Mouse (Mus musculus) bone marrow, adult 2 months (tissue): ENCODE data around the gene Akr1b3. TPM values are rescaled to one million over a fixed set of nuclear protein-coding genes. Genes with fewer than 3 reads are reported as not detected.

Experiments
- H3K27ac ChIP-seq: fragments of 200-500 bp; 2 replicates; pipeline ENCODE4 v1.5.1; 2012; ENCODE audit warnings: low read depth, mild to moderate bottlenecking, control low read depth, inconsistent platforms, low read length; ENCODE audit not compliant: control insufficient read depth, poor library complexity, insufficient read depth
- H3K4me1 ChIP-seq: fragments of 200-500 bp; 2 replicates; pipeline ENCODE4 v1.6.1; 2011; ENCODE audit warnings: low read length; ENCODE audit not compliant: control insufficient read depth, insufficient read depth
- H3K4me3 ChIP-seq: fragments of 200-500 bp; replicated peaks from 2 replicates; pipeline ENCODE3; 2011; ENCODE audit warnings: mild to moderate bottlenecking, low read depth, low read length, control low read depth; ENCODE audit not compliant: control insufficient read depth
- CTCF ChIP-seq: fragments of 200-500 bp; IDR thresholded peaks from 2 replicates; pipeline ENCODE4 v1.5.1; 2011; ENCODE audit warnings: low read length, control low read depth; ENCODE audit not compliant: control insufficient read depth, insufficient read depth
- POLR2A ChIP-seq: fragments of 200-500 bp; IDR thresholded peaks from 2 replicates; pipeline ENCODE4 v1.6.1; 2011; ENCODE audit warnings: low read depth, mild to moderate bottlenecking, control low read depth, low read length, borderline replicate concordance; ENCODE audit not compliant: control insufficient read depth
- WGBS: fragments of 180-500 bp; shearing (Covaris S2); methylation state at CpG from one replicate; pipeline ENCODE4 v1.1.7; 2018; 5-methylcytosine and 5-hydroxymethylcytosine counted together
- polyA plus RNA-seq: library from polyadenylated mRNA; stranded (reverse); fragments of >200 nt; gene quantifications from 2 replicates; pipeline ENCODE4 v1.2.4, GENCODE M21; 2011; ENCODE audit warnings: low replicate concordance; ENCODE audit not compliant: missing spikeins, insufficient read depth, insufficient read length

Akr1b3 gene
- polyA plus RNA-seq, 1 experiment: 76.9 TPM

DNA sequence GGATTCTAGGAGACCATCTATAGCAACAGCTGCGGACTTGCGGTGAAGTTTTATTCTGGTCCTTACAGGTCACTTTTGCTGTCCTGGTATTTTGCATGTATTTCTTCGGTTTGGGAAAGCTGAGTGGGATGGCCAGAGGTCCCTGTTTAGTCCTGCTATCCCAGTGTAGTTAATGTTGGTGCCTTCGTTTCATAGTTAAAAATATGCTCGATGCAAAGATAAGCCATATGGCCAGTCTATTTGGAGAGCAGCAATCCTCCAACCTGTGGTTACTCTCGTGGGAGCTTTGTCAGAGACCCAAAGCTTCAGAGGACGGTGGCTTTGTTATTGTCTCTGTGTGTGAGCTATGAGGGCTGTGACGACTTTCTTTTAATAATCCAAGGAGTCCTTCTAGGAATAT, 26.6 kb downstream of the Akr1b3 start:
- no peaks in the 10 kb centered on the region for H3K4me1 ChIP-seq
- TF ChIP-seq CTCF (no peak), POLR2A (no peak)
- no peak overlapping the region for H3K4me3 ChIP-seq
- 81% methylated on average over 8 of the region's 8 CpGs for WGBS
- no peak overlapping the region for H3K27ac ChIP-seq

DNA sequence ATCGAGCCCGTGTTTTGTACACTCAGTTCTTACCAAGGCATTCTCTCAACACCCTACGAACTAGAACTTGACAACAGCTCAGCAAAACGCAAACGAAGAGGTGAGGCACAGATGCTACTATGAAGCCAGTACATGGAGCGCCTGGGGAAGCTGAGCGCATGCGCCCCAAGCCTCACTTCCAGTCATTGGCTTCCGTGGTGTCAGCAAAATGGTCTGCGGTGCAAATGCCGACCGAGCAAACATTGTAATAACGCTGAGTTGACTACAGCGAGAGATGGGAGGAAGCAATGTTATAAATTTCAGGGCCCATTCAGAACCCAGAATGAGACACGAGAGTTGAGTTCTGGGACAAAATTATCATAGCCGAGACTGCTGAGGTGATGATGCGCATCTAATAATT, 27.2 kb downstream of the Akr1b3 start:
- Histone ChIP-seq H3K27ac (no peak overlapping the region), H3K4me3 (no peak overlapping the region), H3K4me1 (no peaks in the 10 kb centered on the region)
- no peak for TF ChIP-seq CTCF
- no peak for TF ChIP-seq POLR2A
- WGBS: 84% methylated on average over 17 of the region's 17 CpGs

DNA sequence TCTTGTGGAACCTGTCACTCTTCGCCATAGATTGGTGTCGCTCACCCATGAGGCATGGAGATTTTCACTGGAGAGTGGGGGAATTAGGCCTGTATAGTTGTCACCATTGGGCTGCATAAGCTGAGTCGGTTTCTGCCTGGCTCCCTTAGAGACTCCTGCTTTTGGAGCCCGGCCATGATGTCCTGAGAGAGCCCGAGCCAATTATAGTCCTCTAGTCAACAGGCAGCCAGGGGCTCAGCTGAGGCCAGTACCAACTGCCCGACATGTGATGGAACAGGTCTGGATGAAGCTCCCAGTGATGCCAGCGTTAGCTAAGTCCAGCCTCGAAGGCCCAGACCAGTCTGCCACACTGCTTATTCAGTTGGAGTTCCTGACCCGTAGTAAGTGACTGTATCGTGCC, 29.2 kb downstream of the Akr1b3 start:
- no peak for TF ChIP-seq POLR2A
- TF ChIP-seq CTCF: no peak
- WGBS: 82% methylated on average over 10 of the region's 10 CpGs
- Histone ChIP-seq H3K4me1 (no peaks in the 10 kb centered on the region), H3K27ac (no peak overlapping the region), H3K4me3 (no peak overlapping the region)

DNA sequence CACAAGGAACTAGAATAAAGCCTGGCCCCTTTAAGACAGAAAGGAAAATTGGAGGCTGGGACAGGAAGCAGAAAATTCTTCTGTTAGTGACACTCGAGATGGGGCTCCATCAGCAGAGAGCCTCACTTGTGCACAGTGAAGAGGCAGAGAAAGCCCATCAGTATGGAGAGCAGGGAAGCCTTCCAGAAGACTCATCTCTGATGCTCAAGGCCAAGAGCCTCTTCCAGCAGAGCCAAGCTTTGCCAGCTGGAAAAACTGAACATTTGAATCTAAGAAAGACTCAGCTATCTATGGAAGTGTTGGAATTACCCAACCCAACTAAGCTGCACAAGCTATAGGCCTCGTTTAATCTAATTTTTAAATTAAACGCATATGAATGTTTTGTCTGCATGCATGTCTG, 30.4 kb downstream of the Akr1b3 start:
- no peaks in the 10 kb centered on the region for H3K4me1 ChIP-seq
- 62% methylated on average over 3 of the region's 3 CpGs for WGBS

DNA sequence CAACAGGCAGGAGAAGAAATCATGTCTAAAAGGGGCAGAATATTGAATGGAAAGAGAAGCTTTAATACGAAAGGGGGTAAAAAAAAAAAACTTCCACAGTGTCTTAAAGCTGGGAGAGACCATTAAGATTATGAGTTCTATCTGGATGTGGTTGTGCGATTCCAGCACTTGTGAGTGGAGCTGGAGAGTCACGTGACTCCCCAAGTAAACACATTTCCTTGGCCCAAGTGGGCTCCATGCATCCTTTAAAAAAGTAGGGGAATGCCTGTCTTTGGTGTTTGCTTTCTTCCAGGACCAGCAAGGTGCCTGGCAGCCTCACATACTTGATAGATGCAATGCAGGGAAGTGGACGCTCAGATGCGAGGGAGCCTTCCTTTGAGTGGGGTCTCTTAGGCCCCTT, 38.9 kb downstream of the Akr1b3 start:
- Histone ChIP-seq H3K27ac (no peak overlapping the region), H3K4me3 (no peak overlapping the region), H3K4me1 (no peaks in the 10 kb centered on the region)
- TF ChIP-seq POLR2A (no peak), CTCF (no peak)
- WGBS: 76% methylated on average over 5 of the region's 5 CpGs

More for the DNA sequence above, 30.4 kb downstream of the Akr1b3 start:
- no peak overlapping the region for H3K4me3 ChIP-seq
- TF ChIP-seq POLR2A (no peak), CTCF (no peak)
- H3K27ac ChIP-seq: no peak overlapping the region

DNA sequence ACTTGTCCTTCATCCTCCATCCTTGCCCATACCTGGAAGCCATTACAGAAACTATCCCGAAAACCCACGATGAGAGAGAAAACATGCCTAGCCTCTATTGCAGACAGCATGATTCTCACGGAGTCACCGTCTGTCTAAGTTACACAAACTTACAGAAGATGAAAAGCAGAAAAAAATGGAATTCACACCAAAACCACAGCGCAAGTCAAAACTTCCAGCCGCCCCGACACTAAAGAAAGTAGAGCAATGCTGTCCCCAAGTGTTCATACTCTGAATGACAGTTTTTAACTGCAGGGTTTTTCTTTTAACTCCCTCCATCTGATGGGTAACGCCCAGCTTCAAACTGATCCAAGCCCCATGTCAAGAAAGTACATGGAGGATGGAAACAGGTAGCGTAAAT, 39.6 kb downstream of the Akr1b3 start:
- H3K4me1 ChIP-seq: no peaks in the 10 kb centered on the region
- no peak overlapping the region for H3K4me3 ChIP-seq
- no peak overlapping the region for H3K27ac ChIP-seq
- WGBS: 16% methylated on average over 9 of the region's 9 CpGs
- TF ChIP-seq POLR2A (no peak), CTCF (no peak)

DNA sequence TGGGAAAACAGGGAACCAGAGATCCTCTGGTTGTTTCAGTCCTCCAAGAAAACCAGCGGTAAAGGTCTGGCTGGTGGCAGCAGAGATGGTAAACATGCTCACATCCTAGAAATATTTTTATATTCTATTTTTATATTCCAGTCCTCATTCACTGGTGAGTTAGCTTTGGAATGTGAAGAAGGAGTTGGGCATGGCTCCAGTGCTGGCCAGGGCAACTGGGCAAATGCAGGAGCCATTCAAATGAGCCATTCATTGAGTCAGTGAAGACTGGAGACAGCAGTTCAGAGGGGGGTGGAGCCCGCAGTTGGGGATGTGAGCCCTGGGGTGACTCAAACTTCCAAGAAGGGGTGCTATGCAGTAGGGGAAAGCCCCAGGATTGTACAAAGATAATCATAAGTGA, 42.9 kb downstream of the Akr1b3 start:
- TF ChIP-seq CTCF: no peak
- no peak for TF ChIP-seq POLR2A
- H3K4me3 ChIP-seq: no peak overlapping the region
- H3K4me1 ChIP-seq: no peaks in the 10 kb centered on the region
- no peak overlapping the region for H3K27ac ChIP-seq
- WGBS: 84% methylated on average over 2 of the region's 2 CpGs

DNA sequence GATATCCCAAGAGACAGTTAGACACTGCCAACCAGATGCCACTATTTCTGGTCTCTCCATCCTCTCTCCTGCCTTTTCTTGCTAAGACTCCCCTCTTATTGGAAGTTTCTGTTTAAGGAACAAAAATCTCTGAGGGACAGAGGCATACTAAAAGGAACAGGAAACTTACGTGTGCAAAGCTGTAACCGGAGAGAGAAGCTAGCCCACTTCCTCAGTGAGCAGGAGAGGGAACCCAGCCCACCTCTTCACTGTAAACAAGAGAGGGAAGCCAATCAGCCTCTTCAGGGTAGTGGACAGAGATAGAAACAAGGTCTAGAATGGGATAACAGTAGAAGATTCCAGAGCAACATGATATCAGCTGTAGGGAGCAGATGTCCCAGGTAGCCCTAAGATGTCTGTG, 44.2 kb downstream of the Akr1b3 start:
- Histone ChIP-seq H3K4me1 (no peaks in the 10 kb centered on the region), H3K4me3 (no peak overlapping the region), H3K27ac (no peak overlapping the region)
- WGBS: 0% methylated on average over 2 of the region's 2 CpGs
- TF ChIP-seq POLR2A (no peak), CTCF (no peak)

DNA sequence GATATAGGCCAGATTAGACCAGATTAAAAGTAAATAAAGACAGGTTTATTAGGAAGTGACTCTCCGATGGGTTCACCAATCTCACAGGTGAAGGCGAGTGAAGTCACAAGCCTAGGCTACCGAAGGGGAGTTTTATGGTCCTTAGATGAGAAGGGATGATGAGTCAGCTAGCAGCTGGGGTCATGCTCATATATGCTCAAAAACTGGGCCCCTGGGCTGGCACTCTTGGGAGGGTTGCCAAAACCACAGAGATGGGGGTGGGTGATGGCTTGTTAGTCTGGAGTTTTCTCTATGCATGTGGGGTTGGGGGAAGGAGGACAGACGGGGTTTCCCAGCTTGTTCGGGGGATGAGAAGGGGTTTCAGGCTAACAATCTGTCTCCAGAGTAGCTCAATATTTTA, 44.8 kb downstream of the Akr1b3 start:
- H3K27ac ChIP-seq: no peak overlapping the region
- 36% methylated on average over 5 of the region's 5 CpGs for WGBS

More for the DNA sequence above, 44.8 kb downstream of the Akr1b3 start:
- no peaks in the 10 kb centered on the region for H3K4me1 ChIP-seq
- no peak for TF ChIP-seq POLR2A
- no peak for TF ChIP-seq CTCF
- no peak overlapping the region for H3K4me3 ChIP-seq
